Mouse (Mus musculus): ENCODE results near the gene Spaar. TPM values are rescaled to one million over a fixed set of nuclear protein-coding genes. Genes with fewer than 3 reads are reported as not detected.

Spaar gene
- polyA plus RNA-seq, 1 experiment from 2014 or later, result 1.2 TPM

Other genes with a start within 250 kb of the Spaar start
- 0.25 and 0.74 TPM in 2 replicates for gene Sit1, start 246.3 kb upstream of the Spaar start, polyA plus RNA-seq (2015; fragmentation: Nextera tagmentation; extraction: Ambion mirVana)
- 73.7 and 73.8 TPM in 2 replicates for gene Ccdc107, start 237.1 kb upstream of the Spaar start, polyA plus RNA-seq (2015; fragmentation: Nextera tagmentation; extraction: Ambion mirVana)
- gene Arhgef39, start 230.3 kb upstream of the Spaar start, polyA plus RNA-seq (2015; fragmentation: Nextera tagmentation; extraction: Ambion mirVana), result 47.7 and 56.1 TPM in 2 replicates
- 5.5 and 6.4 TPM in 2 replicates for gene Car9, start 223.1 kb upstream of the Spaar start, polyA plus RNA-seq (2015; fragmentation: Nextera tagmentation; extraction: Ambion mirVana)
- gene Tpm2, start 206.3 kb upstream of the Spaar start, polyA plus RNA-seq (2015; fragmentation: Nextera tagmentation; extraction: Ambion mirVana), result 203 and 218 TPM in 2 replicates
- gene Creb3, start 167.7 kb upstream of the Spaar start, polyA plus RNA-seq (2015; fragmentation: Nextera tagmentation; extraction: Ambion mirVana), result 69.5 and 70.9 TPM in 2 replicates
- 68.7 and 84.9 TPM in 2 replicates for gene Tln1, start 167.3 kb upstream of the Spaar start, polyA plus RNA-seq (2015; fragmentation: Nextera tagmentation; extraction: Ambion mirVana)
- gene Rgp1, start 151.3 kb upstream of the Spaar start, polyA plus RNA-seq (2015; fragmentation: Nextera tagmentation; extraction: Ambion mirVana), result 23.1 and 25.0 TPM in 2 replicates
- 21.0 and 21.3 TPM in 2 replicates for gene Gba2, start 151.2 kb upstream of the Spaar start, polyA plus RNA-seq (2015; fragmentation: Nextera tagmentation; extraction: Ambion mirVana)
- 0.38 and 1.1 TPM in 2 replicates for gene Msmp, start 145.5 kb upstream of the Spaar start, polyA plus RNA-seq (2015; fragmentation: Nextera tagmentation; extraction: Ambion mirVana)
- 11.1 and 11.6 TPM in 2 replicates for gene Npr2, start 98.1 kb upstream of the Spaar start, polyA plus RNA-seq (2015; fragmentation: Nextera tagmentation; extraction: Ambion mirVana)
- 9.0 and 9.6 TPM in 2 replicates for gene Spag8, start 76.4 kb upstream of the Spaar start, polyA plus RNA-seq (2015; fragmentation: Nextera tagmentation; extraction: Ambion mirVana)
- gene Hint2, start 73.6 kb upstream of the Spaar start, polyA plus RNA-seq (2015; fragmentation: Nextera tagmentation; extraction: Ambion mirVana), result 120 and 127 TPM in 2 replicates
- gene Tmem8b, start 61.1 kb upstream of the Spaar start, polyA plus RNA-seq (2015; fragmentation: Nextera tagmentation; extraction: Ambion mirVana), result 4.8 and 5.4 TPM in 2 replicates
- gene Fam221b, start 60.9 kb upstream of the Spaar start, polyA plus RNA-seq (2015; fragmentation: Nextera tagmentation; extraction: Ambion mirVana), result 2.2 and 2.8 TPM in 2 replicates
- not detected in 2 replicates for gene Olfr70, start 29.2 kb upstream of the Spaar start, polyA plus RNA-seq (2015; fragmentation: Nextera tagmentation; extraction: Ambion mirVana)
- 0.08 and 0.16 TPM in 2 replicates for gene Olfr71, start 19.8 kb upstream of the Spaar start, polyA plus RNA-seq (2015; fragmentation: Nextera tagmentation; extraction: Ambion mirVana)
- 2.0 and 2.9 TPM in 2 replicates for gene Hrct1, start 2.8 kb upstream of the Spaar start, polyA plus RNA-seq (2015; fragmentation: Nextera tagmentation; extraction: Ambion mirVana)
- gene Olfr159, start 41.0 kb downstream of the Spaar start, polyA plus RNA-seq (2015; fragmentation: Nextera tagmentation; extraction: Ambion mirVana), result not detected in 2 replicates
- not detected in 2 replicates for gene Olfr156, start 93.9 kb downstream of the Spaar start, polyA plus RNA-seq (2015; fragmentation: Nextera tagmentation; extraction: Ambion mirVana)
- not detected in 2 replicates for gene Olfr157, start 110.2 kb downstream of the Spaar start, polyA plus RNA-seq (2015; fragmentation: Nextera tagmentation; extraction: Ambion mirVana)
- not detected in 2 replicates for gene Olfr155, start 121.5 kb downstream of the Spaar start, polyA plus RNA-seq (2015; fragmentation: Nextera tagmentation; extraction: Ambion mirVana)
- 24.1 and 25.2 TPM in 2 replicates for gene Reck, start 145.5 kb downstream of the Spaar start, polyA plus RNA-seq (2015; fragmentation: Nextera tagmentation; extraction: Ambion mirVana)
- gene Glipr2, start 227.4 kb downstream of the Spaar start, polyA plus RNA-seq (2015; fragmentation: Nextera tagmentation; extraction: Ambion mirVana), result 57.8 and 59.6 TPM in 2 replicates

All from lung, embryonic 16.5 days (tissue).